Mouse (Mus musculus) brain, embryonic 18.5 days (tissue): ENCODE measurements around the gene Cdkn2d.
"Not testable (repeated sequence)": the region's sequence is repeated elsewhere in the genome, so short reads cannot be mapped to it uniquely, and the experiment has no call there.

Experiments
- DNase-seq: peaks from one replicate; pipeline ENCODE4 v3.0.0-alpha.2; 2012; ENCODE audit warnings: low read depth, low spot score

Cdkn2d gene

GRCm38 (mm10) chr9:21318792-21319191 lies 27.6 kb upstream of the Cdkn2d start:
- DNase-seq = no peak

- DNase-seq = no peak
These were observed 25.5 kb upstream of the Cdkn2d start for GRCm38 (mm10) chr9:21316696-21317095.

- DNase-seq = no peak
These were observed 24.2 kb upstream of the Cdkn2d start for GRCm38 (mm10) chr9:21315421-21315820.

GRCm38 (mm10) chr9:21314367-21315140 lies 23.3 kb upstream of the Cdkn2d start:
- DNase-seq = no peak

GRCm38 (mm10) chr9:21313394-21313793 lies 22.2 kb upstream of the Cdkn2d start:
- no peak for DNase-seq

GRCm38 (mm10) chr9:21312134-21312533 lies 20.9 kb upstream of the Cdkn2d start, which contains the start of gene Ap1m2:
Gene Ap1m2, minus strand, starts transcription at chr9:21312337.
- no peak for DNase-seq

GRCm38 (mm10) chr9:21311695-21312094 lies 20.5 kb upstream of the Cdkn2d start:
- DNase-seq = no peak

- DNase-seq = no peak
These were observed 18.0 kb upstream of the Cdkn2d start for GRCm38 (mm10) chr9:21309150-21309741.

- DNase-seq = no peak
These were observed 13.9 kb upstream of the Cdkn2d start for GRCm38 (mm10) chr9:21305065-21305464.

GRCm38 (mm10) chr9:21299014-21299413 lies 7.8 kb upstream of the Cdkn2d start:
- no peak for DNase-seq

GRCm38 (mm10) chr9:21292271-21292670 lies 1.1 kb upstream of the Cdkn2d start:
- DNase-seq = no peak

GRCm38 (mm10) chr9:21291868-21292267 lies 661 bp upstream of the Cdkn2d start:
- not testable (repeated sequence) for DNase-seq

GRCm38 (mm10) chr9:21290589-21290988 lies 618 bp downstream of the Cdkn2d start:
- DNase-seq = no peak

GRCm38 (mm10) chr9:21289337-21289671 lies 1.9 kb downstream of the Cdkn2d start:
- no peak for DNase-seq

- no peak for DNase-seq
These were observed 2.5 kb downstream of the Cdkn2d start for GRCm38 (mm10) chr9:21288404-21289336.

- DNase-seq = peak; percentile 94
These were observed 3.4 kb downstream of the Cdkn2d start, which contains the start of gene Kri1 for GRCm38 (mm10) chr9:21287571-21288402. Gene Kri1, minus strand, starts transcription at chr9:21287969.

- DNase-seq = no peak
These were observed 4.5 kb downstream of the Cdkn2d start for GRCm38 (mm10) chr9:21286753-21287152.

GRCm38 (mm10) chr9:21283994-21284393 lies 7.2 kb downstream of the Cdkn2d start:
- no peak for DNase-seq

- no peak for DNase-seq
These were observed 7.6 kb downstream of the Cdkn2d start for GRCm38 (mm10) chr9:21283591-21283990.

- no peak for DNase-seq
These were observed 13.4 kb downstream of the Cdkn2d start for GRCm38 (mm10) chr9:21277776-21278175.

GRCm38 (mm10) chr9:21276307-21276706 lies 14.9 kb downstream of the Cdkn2d start:
- DNase-seq = no peak
